Mouse (Mus musculus) gastrocnemius, adult 18-20 months (tissue): ENCODE measurements around the gene Nes. TPM values are rescaled to one million over a fixed set of nuclear protein-coding genes. Genes with fewer than 3 reads are reported as not detected.

ENCODE experiments used
- DNase-seq: peaks from one replicate; pipeline ENCODE4 v3.0.0; 2021; ENCODE audit warnings: low spot score
- total RNA-seq, 2 experiments: library from RNA; stranded (reverse); gene quantifications; 2 replicates each; pipeline ENCODE4 v1.2.3; 2021

The Nes gene
- total RNA-seq, 2 experiments from 2014 or later = 10.8 to 24.9 TPM

GRCm38 (mm10) chr3:87949266-87949954 is 21.5 kb upstream of the Nes start:
- DNase-seq = no peak

GRCm38 (mm10) chr3:87949955-87950515 is 20.8 kb upstream of the Nes start:
- no peak for DNase-seq

- DNase-seq = no peak
These were observed 18.9 kb upstream of the Nes start for GRCm38 (mm10) chr3:87951946-87952345.

GRCm38 (mm10) chr3:87952440-87952839 is 18.4 kb upstream of the Nes start:
- DNase-seq = no peak

- no peak for DNase-seq
These were observed 12.8 kb upstream of the Nes start for GRCm38 (mm10) chr3:87958056-87958455.

GRCm38 (mm10) chr3:87958476-87958875 is 12.4 kb upstream of the Nes start:
- DNase-seq = no peak

GRCm38 (mm10) chr3:87958967-87959366 is 11.9 kb upstream of the Nes start:
- no peak for DNase-seq

- no peak for DNase-seq
These were observed 11.5 kb upstream of the Nes start for GRCm38 (mm10) chr3:87959371-87959770.

GRCm38 (mm10) chr3:87960191-87960585 is 10.7 kb upstream of the Nes start:
- no peak for DNase-seq

GRCm38 (mm10) chr3:87960586-87961191 is 10.2 kb upstream of the Nes start:
- peak; percentile 88 for DNase-seq

GRCm38 (mm10) chr3:87970184-87970938 is 517 bp upstream of the Nes start:
- DNase-seq = peak; percentile 65

- DNase-seq = no peak
These were observed 768 bp downstream of the Nes start for GRCm38 (mm10) chr3:87971489-87972202.

GRCm38 (mm10) chr3:87972203-87972664 is 1.4 kb downstream of the Nes start:
- DNase-seq = no peak

GRCm38 (mm10) chr3:87972776-87973175 is 1.9 kb downstream of the Nes start:
- no peak for DNase-seq

GRCm38 (mm10) chr3:87973593-87974380 is 2.9 kb downstream of the Nes start:
- no peak for DNase-seq

GRCm38 (mm10) chr3:87974381-87974987 is 3.6 kb downstream of the Nes start:
- DNase-seq = peak; percentile 36

- no peak for DNase-seq
These were observed 8.6 kb downstream of the Nes start for GRCm38 (mm10) chr3:87979493-87979892.

- DNase-seq = no peak
These were observed 9.2 kb downstream of the Nes start for GRCm38 (mm10) chr3:87980085-87980484.

GRCm38 (mm10) chr3:87980728-87981127 is 9.8 kb downstream of the Nes start:
- DNase-seq = no peak

- no peak for DNase-seq
These were observed 10.4 kb downstream of the Nes start for GRCm38 (mm10) chr3:87981214-87981760.
